Mouse (Mus musculus) retina, postnatal 1 day (tissue): Measurements from ENCODE around the gene Nfkbia.
A peak's percentile ranks its signal among the peaks of the same experiment; 100 is the strongest.

Experiments used
- DNase-seq: peaks from one replicate; pipeline ENCODE4 v3.0.0-alpha.2; 2012

Gene Nfkbia

GRCm38 (mm10) chr12:55492184-55492898 is at the start of gene Nfkbia:
Gene Nfkbia (minus strand): TSS chr12:55492647.
- DNase-seq, result peak; percentile 93

DNA sequence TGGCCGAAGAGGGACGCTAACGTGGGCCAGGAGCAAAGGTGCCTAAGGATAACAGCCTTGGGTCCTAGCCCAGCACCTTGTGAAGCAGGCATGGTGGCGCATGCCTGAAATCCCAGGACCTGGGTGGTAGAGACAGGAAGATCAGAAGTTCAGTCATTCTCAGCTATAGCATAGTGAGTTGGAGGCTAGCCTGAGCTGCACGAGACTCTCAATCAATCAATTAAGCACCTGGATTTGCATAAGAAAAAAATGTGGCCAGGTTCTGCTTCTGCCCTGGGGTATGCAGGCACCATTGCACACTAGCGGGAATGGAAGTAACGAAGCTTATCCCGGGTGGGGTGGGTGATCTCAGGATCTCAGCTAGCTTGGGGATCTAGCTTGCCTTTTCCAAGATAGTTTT is 46.7 kb upstream of the Nfkbia start:
- DNase-seq, result no peak

DNA sequence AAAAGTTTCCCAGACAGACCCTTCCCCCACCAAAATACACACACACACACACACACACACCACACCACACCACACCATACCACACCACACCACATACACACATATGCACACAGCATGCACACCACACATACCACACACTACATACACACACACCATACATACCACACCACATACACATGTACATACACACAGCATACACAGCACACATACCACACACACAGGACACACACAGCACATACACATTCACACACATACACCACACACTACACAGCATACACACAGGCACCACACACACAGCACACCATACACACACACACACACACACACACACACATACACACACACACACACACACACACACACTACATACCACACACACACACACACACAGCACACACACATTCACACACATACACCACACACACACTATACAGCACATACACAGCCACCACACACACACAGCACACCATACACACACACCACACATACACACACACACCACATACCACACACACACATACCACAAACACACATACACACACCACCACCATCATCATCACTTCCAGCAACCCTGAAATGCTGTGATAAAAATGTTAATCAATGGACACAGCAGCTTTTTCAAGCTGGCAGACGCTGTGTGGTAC is 46.0 kb upstream of the Nfkbia start:
- no peak for DNase-seq

DNA sequence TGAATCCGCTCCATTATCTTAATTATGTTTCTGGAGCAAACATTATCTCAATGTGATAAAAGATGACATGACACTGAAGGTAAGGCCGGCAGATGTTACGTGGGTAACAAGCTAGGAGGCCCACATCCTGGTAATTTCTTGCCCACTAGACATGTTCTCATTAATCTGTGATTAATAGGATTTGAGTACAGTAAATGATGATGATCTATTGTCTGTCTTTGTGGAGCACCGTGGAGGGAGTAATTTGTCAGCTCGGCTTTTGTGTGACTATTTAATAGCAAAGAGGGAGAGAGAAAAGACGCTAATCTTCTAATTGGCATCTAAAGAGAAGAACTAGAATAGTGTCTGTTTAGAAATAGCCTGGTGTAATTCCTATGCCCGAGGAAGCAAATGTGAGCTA is 45.3 kb upstream of the Nfkbia start:
- DNase-seq, result peak; percentile 88

DNA sequence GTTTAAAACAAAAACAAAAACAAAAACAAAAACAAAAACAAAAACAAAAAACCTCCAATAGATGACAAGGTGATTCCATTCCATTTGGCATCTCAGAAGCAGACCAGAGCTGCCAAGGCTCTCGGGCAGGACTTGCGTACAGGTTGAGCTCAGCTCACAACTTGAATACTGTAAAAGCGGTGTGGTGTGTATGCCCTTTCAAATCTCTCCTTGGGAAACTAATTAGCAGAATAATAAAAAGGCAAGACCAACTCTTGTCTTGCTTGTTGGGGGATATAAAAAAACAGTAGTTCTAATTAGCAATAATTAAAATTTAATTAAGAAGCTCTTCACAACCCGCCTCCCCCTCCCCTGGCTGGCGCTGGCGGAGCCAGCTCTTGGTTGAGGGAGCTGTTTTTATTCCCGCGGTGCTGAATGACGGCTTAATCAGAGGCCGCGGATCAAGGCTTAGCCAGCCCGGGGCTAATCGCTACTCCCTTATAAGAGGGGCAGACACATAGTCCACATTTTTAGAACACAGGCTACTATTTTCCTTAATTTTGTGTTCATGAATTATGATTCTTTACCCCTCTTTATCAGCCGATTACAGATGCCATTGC is 44.2 kb upstream of the Nfkbia start:
- DNase-seq, result peak; percentile 90

- DNase-seq, result peak; percentile 80
Measured at GRCm38 (mm10) chr12:55526983-55527752, 34.7 kb upstream of the Nfkbia start.

- peak; percentile 91 for DNase-seq
Measured at GRCm38 (mm10) chr12:55518061-55518738, 25.8 kb upstream of the Nfkbia start.

GRCm38 (mm10) chr12:55508817-55509216 is 16.4 kb upstream of the Nfkbia start:
- DNase-seq, result peak; percentile 63

DNA sequence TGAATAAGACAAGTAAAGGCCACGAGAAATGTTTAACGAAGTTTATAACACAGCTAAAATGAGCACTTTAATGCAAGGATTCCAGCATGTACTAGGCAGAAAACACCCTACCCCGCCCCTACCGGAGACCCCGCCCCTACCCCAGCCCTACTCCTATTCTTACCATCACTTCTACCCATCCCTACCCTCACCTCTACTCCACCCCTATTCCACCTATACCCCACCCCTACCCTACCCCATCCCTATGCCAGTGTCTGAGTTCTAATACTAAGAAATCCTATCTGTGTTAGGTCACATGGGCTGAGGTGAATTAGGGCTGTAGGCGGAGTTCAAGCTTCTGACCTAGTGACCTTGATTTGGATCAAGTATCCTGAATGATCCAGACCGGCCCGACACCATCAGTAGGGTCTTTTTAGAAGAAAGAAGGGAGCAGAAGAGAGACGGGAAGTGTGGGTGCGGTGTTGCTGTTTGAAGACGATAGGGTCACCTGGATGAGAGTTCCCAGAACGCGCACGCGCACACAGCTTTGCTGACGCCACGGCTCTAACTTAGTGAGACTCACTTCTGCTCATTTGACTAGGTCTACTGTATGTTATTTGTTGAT is 15.0 kb upstream of the Nfkbia start:
- no peak for DNase-seq

DNA sequence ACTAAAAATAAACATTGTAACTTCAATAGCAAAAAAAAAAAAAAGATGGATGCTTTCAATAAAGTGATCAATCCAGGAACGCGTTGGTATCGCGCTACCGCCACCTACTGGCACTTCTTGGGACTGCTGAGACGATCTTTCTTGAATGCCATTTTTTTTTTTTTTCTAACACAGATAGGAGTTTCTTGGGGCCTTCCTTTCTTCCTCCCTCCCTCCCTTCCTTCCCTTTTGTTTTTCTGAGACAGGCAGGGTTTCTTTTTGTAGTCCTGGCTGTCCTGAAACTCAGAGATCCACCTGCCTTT is 13.5 kb upstream of the Nfkbia start:
- DNase-seq, result peak; percentile 85

DNA sequence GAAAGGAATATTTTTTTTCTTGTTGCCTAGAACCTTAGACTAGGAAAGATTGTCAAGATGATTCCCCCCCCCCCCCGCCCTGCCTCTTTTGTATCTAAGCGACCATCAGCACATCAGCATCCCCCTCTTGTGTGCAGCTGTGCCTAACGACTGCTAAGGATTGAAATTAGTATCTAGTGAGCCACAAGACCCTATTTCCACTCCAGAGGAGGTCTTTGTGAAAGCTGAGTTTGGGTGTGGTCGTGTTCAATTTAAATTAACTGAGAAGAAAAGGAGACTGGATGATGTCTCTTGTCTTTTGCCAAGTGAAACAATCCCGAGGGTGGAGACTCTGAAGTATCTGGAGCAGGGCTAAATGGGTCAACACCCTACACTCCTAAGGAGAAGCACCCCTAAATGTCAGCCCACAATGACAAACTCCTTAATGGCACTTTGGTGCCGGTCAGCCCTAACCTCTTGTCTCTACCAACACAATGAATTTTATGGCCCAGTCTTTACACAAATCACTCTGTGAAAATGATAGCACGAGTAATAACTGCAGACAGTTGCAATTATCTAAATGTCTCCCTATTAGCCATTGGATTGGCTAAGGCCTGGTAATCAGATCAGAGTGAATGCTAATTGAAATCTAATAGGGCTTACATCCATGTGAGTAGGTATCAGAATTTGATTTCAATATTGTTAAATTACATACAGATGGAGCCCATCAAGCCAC is 13.0 kb upstream of the Nfkbia start:
- DNase-seq, result peak; percentile 53

DNA sequence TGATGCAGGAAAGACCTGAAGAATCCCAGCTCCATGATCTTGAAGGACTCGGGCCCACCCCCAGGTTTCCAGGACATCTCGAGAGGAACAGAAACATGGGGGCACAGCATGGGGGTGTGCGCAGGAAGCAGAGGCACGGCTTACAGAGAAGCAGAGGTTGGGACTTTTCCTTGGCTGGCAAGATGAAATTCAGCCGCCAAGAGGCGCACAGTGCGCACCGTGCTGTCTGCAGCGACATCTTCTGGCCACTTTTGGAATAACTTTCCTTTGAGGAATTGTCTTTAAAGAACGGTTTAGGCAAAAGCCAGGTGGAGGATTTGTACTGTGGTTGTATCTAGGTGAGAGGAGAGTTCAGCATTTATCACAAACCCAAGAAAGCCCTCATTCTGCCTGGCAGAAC is 6.6 kb upstream of the Nfkbia start:
- peak; percentile 86 for DNase-seq

GRCm38 (mm10) chr12:55497737-55498136 is 5.3 kb upstream of the Nfkbia start:
- no peak for DNase-seq

DNA sequence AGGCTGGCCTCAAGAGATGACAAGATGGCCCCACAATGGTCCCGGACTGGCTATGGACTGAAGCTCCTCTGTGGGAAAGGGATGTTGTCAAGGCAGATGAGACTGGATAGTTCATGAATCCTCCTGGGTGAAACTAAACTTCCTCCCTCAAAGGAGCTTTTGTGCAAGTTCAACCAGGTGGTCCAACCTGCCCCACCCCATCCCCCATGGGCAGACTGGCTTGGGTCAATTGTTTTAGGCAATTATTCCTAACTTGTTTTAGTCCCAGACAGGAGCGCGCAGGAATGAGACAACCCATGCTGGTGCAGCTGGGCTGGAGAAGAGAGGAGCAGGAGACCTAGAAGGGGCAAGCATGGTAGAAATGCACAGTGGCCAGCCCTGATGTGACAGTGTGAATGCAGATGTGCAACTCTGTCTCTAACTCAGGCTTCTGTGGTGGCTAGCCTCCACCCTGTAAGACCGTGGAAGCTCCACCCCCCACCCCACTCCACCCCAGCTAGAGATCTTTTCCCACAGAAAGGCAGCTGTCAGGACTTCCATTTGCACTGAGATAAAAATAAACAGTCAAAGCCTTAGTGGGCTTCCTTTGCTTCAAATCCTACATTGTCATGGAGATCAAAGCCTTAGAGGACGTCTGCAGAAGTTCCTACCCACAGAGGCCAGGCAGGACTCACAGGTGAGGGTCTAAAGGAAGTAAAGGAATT is 3.6 kb upstream of the Nfkbia start:
- no peak for DNase-seq

DNA sequence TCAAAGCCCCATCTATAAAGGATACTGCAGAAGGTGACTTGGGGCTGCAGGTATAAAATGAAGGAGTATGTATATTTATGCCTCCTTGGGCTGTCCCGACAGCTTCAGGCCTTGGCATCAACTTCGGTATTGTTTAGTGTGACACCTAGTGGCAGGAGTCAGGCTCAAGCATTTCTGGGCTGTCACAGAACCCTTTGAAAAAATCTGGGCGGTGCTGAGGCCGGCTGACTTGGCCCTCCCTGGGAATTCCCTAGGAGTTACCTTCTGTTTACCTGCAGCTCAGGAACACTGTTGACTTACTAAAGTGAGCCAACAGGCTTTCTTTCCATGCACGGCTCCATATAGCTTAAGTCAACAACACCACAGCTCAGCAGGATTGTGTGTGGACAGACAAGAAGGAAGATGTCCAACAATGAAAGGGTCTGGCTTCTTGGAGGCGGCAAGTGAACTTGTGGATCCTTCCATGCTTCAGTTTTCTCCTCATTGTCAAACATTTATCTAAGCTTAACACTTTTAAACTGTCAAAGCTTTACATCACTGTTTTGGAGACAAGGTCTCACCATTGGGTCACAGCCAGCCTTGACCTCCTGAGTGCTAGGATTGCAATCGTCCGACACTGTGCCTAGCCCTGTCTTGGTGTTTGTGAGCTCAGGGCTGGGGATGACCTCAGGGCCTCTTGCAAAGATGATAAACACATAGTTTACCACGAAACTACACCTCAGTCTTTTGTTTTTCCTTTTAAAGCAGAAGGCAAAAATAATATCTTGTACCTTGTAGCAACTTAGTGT is 2.9 kb upstream of the Nfkbia start:
- DNase-seq, result peak; percentile 77

- DNase-seq, result no peak
Measured at GRCm38 (mm10) chr12:55493381-55493780, 934 bp upstream of the Nfkbia start.

DNA sequence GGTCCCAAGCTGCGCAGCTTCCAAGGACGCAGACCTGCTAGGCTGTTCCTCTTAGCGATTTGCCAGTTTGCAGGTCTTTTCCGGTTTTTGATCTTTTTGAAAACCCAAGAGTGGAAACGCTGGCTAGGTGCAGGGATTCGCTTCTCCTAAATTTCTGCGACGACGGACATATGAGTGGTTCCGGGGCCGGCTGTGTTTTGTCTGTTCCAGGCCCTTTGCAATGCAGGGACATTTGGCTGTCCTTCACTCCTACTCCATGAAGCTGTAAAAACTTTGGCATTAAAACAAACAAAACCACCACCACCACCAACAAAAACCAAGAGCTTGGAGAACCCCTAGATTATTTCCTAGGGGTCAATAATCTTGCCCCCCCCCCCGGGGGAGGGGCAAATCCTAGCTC is 494 bp upstream of the Nfkbia start:
- DNase-seq, result no peak

DNA sequence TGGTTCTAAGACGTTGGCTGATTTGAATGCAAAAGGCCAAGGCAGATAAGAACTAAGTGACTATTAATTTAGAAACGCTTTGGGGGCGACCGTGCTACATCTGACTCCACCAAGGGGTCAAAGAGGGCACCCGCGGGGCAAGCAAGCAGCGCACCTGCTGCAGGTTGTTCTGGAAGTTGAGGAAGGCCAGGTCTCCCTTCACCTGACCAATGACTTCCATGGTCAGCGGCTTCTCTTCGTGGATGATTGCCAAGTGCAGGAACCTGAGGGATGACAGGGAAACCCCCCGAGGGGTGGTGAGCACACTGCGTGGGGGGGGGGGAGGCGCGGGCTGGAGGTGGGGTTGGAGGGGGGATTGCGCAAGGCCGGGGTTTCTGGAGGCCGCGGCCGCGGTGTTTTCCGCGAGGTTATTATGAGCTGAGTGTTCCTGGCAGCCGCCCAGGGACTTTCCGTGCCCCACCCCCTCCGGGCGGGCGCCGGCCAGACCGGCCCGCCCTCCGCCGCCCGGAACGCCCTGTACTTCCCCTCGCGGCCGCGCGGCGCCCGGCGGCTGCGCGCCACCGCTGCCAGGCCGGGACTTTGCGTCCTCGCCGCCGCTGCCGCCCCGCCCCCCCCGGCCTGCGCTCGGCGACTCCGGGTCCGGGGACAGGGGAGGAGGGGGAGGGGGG is 797 bp downstream of the Nfkbia start:
- peak; percentile 94 for DNase-seq

DNA sequence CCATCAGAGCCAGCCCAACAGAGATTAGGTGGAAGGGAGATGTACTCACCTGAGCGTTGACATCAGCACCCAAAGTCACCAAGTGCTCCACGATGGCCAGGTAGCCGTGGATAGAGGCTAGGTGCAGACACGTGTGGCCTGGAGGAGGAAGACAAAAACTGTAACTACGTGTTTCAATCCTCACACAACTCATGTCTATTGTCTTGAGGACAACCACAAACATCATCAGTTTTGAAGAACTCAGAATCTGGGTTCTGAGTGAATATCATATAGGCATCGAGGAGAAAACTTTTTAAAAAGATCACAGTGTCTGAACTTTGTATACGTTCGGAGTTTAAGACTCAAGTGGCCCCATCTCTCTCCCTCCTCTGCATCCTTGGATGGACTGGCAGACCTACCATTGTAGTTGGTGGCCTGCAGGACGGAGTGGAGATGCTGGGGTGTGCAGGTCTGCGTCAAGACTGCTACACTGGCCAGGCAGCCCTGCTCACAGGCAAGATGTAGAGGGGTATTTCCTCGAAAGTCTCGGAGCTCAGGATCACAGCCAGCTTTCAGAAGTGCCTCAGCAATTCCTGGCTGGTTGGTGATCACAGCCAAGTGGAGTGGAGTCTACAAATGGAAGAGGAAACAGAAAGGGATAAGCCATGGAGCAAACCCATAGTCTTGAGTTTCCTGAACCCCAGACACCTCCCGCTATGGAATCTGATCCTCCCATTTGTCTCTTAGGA is 1.6 kb downstream of the Nfkbia start:
- no peak for DNase-seq
